Mouse (Mus musculus) kidney, postnatal 25 days (tissue): ENCODE data around the gene Gm20538.
A peak's percentile ranks its signal among the peaks of the same experiment; 100 is the strongest.

Experiments used
- DNase-seq, 2 experiments: peaks; one replicate each; pipeline ENCODE4 v3.0.0; 2021; ENCODE audit warnings: mixed read lengths in 2 of 2

Gm20538 gene

DNA sequence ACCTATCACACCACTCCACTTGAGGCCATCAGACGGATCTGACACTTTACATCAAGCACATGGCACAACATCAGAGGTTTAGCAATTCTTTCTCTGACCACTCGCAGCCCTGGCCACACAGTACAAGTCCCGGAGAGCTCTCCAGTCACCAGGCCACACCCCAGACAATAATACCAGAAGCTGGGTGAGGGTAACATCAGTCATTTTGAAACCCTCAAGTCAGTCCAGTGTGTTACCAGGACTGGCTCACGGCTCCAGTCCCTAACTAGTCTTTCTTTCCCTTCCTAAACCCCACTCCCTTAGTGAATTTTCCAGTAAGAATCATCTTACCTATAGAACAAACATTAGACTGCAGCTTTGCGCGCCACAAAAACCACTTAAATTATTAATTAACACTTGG, 22.6 kb downstream of the Gm20538 start:
- DNase-seq: no peak

DNA sequence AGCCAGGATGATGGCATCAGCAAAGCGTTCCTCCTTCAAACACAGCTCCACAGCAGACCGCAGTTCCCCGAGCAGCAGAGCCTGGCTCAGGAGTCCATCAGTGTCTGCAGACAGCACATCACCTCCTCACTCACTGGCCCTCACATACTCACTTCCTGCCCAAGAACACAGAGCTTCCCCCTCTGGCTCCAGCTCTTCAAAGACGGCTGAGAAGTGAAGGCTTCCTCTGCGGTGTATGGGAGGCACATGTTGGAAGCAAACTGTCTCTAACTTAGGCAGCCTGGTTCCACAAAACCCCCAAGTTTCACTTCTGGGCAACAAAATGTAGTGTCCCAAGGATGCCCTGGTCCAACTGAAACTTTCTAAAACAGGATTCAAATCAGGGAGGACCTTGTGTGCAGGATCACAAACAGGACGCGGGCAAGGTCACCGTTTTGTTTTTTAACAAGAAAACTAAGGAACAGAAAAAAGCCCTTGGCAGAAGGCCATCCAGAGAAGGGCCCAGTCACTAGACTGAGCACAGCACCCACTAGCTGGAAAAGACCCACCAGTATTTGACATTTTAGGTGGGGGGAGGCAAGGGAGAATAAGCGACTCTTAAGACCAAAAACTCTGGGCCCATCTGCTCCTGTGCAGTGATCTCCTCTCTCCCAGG, 27.0 kb downstream of the Gm20538 start:
- DNase-seq: no peak

DNA sequence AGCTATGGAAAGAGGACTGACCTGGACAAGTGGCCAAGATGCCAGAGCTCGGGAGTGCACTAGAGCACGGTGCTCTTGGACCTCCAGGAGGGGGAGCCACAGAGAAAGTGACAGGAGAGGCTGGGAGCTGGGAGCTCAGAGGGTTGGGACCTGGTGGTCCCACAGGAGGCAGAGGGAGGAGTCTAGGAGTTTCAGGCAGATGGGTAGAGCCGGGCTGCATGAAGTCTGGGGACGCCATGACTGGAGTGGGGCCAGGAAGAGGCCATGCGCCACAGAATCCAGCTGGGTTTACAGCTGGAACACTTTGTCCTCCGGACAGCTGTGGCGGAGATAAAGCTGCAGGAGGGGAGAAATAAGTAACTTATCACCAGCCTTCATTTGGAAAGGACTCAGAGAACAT, 33.5 kb downstream of the Gm20538 start:
- peak; percentile 39 to 79 for DNase-seq

DNA sequence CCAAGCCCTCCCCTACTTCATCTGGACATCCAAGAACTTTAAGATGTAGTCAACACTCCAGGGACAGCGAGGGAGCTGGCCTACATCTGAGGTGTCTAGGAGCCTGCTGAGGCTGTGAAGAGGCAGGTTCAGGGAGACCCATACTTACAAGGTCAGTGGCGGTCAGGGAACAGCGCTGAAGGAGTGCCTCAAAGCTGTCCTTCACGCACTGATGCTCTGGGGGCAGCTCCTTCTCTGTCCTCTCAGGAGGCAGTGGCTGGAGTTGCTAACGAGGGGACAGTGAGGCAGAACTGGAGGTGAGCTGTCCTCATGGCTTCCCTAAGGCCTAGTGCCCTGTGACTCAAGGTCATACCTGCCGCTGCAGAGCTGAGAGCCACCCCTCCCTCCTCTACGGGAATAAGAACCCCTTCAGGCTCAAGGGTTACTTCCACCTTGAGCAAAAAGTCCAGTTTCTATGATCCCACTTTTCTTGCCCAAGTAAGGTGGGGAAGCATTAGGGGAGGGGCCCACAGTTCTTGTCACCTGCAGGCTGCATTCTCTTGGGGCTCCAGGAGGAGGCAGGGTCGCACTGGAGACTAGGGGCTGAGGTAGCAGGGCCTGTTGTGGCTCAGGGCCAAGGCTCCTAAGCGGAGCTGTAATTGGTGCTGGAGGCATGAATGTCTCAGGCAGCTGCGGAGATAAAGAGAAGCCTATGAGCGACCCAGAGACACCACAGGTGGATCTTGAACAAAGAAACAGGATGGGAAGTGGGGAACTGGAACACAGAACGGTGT, 34.4 kb downstream of the Gm20538 start:
- peak; percentile 14 to 66 for DNase-seq

DNA sequence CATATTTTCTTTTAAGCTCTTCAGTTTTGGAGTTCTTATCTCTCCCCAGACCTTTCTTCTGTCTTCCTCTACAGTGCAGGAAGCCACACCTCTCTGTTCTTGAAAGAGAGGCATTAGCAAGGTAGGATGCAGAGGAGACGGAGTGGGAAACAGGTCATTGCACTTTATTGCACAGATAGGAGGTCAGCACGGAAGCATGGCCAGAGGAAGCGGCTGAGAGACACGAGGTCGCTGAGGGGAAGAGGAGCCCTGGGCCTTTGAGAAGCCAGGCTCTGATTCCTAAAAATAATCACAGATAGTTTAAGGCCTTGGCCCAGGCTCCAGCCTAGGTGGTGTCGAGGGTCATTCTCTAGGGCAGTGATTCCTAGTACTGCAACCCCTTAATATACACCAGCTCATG, 36.9 kb downstream of the Gm20538 start:
- no peak for DNase-seq

DNA sequence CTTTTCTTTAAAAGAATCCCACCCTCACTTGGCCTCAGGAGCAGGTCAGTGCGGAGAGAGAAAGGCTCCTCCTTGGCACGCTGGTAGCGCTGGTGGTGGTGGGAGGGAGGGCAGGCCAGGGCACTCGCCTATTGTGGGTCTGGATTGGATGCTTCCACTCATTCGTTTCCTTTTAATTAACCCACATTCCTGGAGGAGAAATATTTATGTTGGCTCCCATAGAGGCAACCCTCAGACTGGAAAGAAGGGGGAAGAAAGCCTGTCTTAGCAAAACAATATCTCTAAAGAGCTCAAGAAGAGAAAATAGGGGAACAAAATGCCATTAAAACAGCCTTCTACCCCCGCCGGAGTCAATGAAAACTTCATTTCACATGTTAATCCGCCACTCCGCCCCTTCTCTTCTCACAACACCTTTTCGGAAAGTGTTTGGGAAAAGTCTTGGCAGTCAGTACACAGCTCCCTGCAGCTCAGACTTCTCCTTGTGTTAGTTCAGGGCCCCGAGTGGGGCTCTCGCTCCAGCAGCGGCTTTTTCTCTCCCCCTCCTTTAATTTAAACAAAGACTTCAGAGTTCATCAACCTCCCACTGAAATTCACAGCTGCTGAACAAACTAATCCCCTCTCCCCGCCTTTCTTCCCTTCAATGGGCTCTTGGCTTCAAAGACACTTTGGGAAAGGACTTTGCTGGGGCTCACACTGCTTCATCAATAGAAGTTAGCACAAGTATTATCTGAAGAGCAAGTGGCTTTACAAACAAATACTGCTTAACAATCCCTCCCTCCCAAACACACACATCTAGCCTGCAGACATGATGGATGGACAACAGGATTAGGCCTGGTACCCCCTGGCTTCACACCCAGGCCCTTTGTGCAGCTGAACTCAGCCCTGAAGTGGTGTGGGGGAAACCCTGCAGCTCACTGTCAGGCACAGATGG, 37.8 kb downstream of the Gm20538 start:
- DNase-seq: peak in 1 of 2 experiments; percentile 38

DNA sequence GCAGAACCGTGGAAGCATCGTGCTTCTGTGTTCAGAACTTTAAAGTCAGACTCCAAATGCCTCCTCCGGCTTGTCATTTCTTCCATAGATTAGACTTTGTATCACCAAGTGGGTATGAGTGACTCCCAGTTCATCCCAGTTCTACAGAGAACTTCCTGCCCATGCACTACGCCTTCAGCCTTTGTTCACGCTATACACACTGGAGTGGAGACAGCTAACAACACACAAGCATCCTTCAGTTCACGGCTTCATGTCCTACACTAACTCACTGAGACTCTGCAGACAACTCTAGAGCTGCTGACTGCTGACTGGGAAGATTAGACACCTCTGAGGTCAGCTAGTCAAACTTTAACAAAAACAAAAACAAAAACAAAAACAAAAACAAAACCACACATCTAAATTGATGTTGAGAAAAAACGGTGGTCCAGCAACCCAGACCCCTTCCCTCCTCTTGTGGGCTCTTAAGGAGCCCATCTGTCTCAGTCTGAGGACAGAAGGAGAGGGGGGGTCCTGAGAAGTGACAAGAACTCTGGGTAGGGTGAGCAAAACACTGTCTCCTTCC, 38.6 kb downstream of the Gm20538 start:
- peak in 1 of 2 experiments; percentile 12 for DNase-seq

DNA sequence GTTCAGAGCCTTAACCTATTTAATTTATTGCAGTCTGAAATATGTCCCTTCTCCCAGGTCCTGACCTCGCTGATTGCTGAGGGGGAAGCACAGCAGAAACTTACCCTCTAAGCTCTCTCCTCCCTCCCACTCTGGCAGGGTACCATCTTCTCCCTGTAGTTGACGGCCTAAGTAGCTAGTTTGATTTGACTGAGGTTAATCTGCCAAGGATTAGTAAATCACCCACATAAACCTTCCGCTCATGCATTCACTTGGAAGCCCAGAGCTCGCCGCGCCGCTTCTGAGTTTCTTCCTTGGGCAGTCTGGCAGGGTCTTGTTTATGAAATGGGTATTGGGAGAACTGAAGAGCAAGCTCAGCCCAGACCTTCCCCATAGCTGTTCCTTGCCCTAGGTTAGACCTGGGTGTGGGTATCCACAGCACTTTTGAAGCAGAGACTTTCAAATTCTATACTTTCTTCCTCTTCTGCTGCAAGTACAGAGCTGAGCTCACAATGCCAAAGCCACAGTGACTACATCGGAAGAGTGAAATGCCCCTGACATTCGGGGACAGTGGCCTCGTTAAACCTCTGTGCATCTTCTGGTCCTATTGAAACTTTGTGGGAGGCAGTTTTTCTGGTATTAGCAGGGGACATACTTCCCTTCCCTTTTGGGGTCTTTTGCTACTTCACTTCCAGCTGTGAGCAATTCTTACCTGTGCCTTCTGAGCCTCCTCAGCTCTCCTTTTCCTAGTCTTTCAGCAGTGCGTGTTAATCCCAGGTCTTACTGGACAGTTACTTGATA, 39.4 kb downstream of the Gm20538 start:
- no peak for DNase-seq

DNA sequence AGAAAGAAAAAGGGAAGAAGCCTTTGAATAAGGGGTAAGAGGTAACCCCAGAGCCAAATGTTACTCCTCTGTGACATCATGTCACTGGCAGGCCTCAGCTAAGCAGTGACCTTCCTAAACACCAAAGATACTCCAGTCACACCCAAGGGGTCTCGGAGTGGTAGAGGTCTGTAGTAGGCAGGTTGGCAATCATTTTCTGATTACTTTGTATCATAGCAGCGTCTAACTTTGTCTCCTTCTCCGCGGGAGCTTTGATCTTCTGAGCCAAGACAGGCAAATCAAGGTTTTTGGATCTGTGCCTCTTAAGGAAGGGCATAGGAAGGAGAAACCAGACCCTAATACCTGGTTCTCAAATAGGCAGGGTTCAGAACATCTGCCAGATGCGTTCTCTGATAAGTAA, 40.0 kb downstream of the Gm20538 start:
- no peak for DNase-seq

DNA sequence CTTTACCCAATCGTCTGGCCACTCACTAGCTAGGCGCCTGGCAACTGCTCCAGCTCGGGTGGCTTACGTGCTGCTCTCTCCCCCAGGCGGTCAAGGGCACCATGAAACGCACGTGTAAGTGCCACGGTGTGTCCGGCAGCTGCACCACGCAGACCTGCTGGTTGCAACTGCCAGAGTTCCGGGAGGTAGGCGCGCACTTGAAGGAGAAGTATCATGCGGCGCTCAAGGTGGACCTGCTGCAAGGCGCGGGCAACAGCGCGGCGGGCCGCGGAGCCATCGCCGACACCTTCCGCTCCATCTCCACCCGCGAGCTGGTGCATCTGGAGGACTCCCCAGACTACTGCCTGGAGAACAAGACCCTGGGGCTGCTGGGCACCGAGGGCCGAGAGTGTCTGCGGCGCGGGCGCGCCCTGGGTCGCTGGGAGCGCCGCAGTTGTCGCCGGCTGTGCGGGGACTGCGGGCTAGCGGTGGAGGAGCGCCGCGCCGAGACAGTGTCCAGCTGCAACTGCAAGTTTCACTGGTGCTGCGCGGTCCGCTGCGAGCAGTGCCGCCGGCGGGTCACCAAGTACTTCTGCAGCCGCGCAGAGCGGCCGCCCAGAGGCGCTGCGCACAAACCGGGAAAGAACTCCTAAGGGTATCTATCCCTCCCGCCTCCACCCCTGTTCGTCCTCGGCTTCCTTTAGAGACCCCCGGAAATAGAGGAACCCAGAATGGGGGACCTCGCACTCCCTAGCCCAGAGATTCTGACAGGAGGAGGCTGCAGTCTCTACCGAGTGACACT, 41.0 kb downstream of the Gm20538 start:
- DNase-seq: peak; percentile 25 to 79

DNA sequence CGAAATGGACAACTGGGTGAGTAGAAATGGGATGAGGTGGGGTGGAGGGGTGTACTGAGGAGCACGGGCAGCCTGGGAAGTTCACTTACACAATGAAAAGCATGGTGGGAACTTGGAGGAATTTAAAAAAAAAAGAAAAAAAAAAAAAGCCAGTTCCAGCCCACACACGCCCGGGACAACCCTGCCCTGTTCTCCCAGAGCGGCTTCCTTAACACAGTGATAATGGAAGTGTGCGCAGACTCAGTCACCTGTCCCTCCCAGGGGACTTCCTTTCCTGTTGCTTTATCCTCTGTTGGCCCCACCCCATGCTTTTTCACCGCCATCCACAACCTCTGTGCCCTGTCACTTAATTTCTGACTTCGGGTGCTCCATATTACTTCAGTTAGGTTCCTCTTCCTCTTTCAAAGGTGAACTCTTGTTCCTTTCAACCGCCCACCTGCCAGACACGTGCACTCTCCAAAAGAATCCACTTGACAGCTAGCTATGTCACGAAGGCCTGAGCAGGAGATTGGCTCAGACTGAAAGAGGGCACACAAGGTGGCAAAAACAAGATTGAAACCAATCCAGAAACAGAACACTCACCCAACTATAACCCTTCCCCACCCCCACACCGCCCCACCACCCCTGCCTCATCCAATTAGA, 42.0 kb downstream of the Gm20538 start:
- peak in 1 of 2 experiments; percentile 39 for DNase-seq

DNA sequence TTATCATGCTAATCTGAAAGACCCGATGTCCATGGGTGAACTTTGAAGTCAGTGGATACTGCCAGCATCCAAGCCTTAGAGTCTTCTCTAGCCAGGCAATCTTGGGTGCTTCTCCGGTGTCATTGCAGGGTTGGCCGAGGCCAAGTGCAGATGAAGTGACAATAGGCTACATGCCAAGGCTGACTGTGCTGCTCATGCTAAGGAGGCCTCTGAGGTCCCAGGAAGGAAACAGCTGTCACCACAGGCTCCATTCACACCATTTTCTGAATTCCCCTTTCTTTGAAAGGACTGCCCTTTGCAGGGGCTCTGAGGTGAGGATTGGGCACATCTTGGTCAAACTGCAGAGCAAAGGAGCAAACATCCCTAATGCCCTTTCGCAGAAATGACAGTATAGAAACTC, 49.9 kb downstream of the Gm20538 start:
- no peak for DNase-seq

DNA sequence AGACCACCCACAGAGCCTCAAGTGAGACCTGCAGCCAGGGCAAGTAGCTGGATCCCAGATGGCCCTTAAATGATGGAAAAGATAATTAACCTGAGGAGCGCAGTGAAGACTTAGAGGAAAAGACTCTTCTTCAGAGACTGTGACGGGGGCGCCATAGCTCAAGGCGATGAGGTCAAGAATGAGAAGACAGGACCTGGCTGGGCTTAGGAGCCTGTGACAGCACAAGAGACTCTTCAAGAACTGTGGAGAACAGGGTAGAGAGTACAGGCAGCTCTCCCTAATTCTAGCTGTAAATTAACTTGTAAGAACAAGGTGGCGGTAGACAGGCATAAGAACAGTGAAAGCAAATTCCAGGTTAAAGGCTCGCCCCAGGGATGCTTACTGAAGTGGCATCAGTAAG, 50.7 kb downstream of the Gm20538 start:
- DNase-seq: no peak

DNA sequence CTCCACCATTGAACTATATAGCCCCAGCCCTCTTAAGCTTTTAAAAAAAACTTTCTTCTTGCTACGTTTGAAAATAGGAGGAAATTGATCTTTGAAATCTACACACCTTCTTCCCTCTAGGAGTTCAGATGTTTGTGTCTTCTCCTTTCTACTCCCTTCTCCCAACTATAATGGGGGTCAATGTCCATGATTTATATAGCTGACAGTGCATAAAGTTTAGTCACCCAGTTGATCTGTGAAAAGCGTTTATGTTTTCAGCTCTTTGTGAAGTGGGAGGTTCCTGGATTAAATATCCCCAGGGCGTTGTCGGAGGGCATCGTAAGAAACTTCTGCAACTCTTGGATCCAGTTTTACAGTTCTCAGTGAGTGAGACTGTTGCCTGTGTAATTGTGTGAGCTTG, 52.4 kb downstream of the Gm20538 start:
- DNase-seq: no peak

DNA sequence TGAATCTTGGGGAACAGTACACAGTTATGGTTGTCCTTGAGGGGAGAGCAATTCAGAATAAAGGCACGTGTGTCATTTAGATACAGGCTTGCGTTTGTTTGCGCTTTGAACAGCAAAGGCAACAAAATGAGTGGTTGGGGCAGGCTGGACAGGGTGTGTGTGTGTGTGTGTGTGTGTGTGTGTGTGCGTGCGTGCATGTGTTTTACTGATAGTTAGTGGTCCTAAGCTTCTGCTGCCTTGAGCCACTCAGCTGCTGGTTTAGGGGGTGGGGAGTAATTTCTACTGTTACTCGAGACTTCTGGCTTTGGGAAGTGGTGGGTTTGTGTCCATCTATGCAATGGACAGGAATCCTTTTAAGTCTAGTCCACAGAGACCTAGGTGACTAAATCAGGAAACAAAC, 53.7 kb downstream of the Gm20538 start:
- DNase-seq: no peak

DNA sequence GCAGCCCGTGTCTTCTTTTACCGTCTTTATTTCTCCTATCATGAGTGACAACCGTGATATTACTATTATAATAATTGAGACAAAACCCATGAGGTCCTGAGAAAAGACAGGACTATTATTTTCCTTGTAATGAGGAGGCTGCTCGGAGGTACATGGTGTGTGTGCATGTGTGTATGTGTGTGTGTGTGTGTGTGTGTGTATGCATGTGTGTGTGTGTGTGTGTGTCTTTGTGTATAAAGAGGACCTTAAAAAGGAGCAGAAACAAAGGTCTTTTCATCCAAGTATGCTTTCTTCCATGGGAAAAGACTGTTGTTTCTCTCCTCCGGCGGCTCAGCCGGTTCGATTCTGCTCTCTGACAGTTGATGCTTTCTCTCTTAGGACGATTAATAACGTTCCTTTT, 55.7 kb downstream of the Gm20538 start:
- DNase-seq: no peak

DNA sequence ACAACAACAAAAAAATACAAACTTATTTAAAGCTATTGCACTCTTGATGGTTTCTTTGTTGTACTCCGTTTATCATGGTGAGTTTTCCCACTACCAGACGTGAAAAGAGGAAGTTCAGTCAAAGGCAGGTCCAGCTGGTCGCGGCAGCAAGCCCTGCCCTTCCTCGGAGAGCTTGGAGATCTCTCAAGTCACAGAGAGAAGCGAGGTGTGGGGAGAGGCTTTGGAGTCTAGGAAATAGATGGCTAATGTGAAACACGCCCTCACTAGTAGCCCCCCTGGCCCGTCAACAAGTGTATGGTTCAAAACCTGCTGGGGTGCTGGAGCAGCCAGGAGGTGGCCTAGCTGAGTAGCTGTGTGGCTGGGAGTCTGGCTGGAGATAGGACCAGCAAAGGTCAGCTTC, 56.1 kb downstream of the Gm20538 start:
- DNase-seq: no peak
